Mouse (Mus musculus): ENCODE results near the gene Trappc3l. TPM values are rescaled to one million over a fixed set of nuclear protein-coding genes. Genes with fewer than 3 reads are reported as not detected.

The Trappc3l gene
- polyA plus RNA-seq, 1 experiment from 2014 or later = not detected

DNA sequence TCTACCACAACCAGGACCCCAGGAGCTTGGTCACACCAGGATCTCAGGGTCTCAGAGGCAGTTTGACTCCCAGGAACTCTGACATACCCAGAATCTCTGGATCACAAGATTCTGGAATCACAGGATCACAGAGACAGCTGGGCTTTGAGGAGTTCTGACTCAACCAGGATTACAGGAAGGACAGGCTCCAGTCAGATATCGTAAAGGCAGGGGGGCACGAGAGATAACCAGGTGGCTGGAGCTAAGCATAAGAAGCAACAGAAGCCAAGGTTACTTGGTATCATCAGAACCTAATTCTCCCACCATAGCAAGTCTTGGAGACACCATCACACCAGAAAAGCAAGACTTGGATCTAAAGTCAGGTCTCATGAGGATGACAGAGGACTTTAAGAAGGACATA, 104.3 kb downstream of the Trappc3l start:
- Histone ChIP-seq H3K27ac (ENCODE audit: low read length) (no peak overlapping the region), H3K9me3 (replicated peaks; ENCODE audit: control insufficient read depth, low read length) (no peaks in the 10 kb centered on the region), H3K4me2 (ENCODE audit: low read depth, low read length) (no peak overlapping the region), H3K4me3 (replicated peaks; ENCODE audit: low read length) (no peak overlapping the region), H3K36me3 (ENCODE audit: control insufficient read depth, insufficient read depth, low read length) (no peaks in the 10 kb centered on the region), H3K4me1 (ENCODE audit: control insufficient read depth, insufficient read depth, low read length) (no peaks in the 10 kb centered on the region), H3K27me3 (ENCODE audit: control insufficient read depth, insufficient read depth, low read length) (no peaks in the 10 kb centered on the region), H3K9ac (ENCODE audit: low read length) (no peak overlapping the region)
- ATAC-seq (ENCODE audit: insufficient read depth, low FRiP score) = no peak
- WGBS = 78% methylated on average over 2 of the region's 2 CpGs

DNA sequence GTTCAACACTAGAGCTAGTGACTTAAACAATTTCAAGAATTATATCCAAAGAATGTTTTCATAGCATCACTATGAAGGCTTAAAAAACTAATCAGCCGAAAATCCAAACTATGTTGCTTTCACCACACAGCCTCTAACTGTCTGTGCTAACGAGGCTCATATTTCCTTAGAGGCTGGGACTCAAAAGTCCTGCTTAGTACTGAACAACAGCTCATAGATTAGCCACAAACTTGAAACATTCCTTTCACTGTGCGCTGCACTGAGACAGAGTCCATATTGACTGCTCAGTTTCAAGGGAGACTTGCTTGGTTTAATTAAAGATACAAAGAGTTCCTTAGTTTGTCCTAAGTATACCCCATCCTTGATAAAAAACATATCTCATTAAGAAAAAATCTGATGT, 112.4 kb downstream of the Trappc3l start:
- H3K27ac ChIP-seq (ENCODE audit: low read length) = no peak overlapping the region
- no peak for ATAC-seq (ENCODE audit: insufficient read depth, low FRiP score)
- WGBS = 68% methylated on average over 3 of the region's 3 CpGs

DNA sequence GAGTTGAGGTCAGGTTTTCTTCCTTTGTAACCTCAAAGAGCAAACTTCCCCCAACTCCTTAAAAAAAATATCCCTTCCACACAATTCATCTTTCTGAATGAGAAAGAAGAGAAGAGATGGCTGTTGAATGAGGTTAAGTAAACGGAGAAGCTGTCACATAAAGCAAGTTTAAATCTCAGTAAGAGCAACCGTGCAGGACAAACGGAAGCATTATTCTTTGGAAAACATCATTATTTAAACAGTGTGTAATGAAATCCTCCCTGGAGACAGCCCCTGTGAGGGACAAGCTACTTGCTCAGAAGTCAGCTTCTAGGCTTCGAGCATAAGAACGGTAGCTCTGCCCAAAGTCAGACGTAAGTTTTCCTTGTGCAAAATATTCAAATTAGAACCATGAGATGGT, 113.1 kb downstream of the Trappc3l start:
- H3K4me2 ChIP-seq (ENCODE audit: low read depth, low read length) = no peak overlapping the region
- no peak overlapping the region for H3K27ac ChIP-seq (ENCODE audit: low read length)
- no peak for ATAC-seq (ENCODE audit: insufficient read depth, low FRiP score)
- 0 out of 2 replicates have a peak, but pooled peaks cover 4% of the 10 kb centered on the region for H3K36me3 ChIP-seq (ENCODE audit: control insufficient read depth, insufficient read depth, low read length)
- no peaks in the 10 kb centered on the region for H3K9me3 ChIP-seq (replicated peaks; ENCODE audit: control insufficient read depth, low read length)
- no peaks in the 10 kb centered on the region for H3K4me1 ChIP-seq (ENCODE audit: control insufficient read depth, insufficient read depth, low read length)
- 28% methylated on average over 6 of the region's 6 CpGs for WGBS
- H3K27me3 ChIP-seq (ENCODE audit: control insufficient read depth, insufficient read depth, low read length) = no peaks in the 10 kb centered on the region
- H3K9ac ChIP-seq (ENCODE audit: low read length) = no peak overlapping the region
- no peak overlapping the region for H3K4me3 ChIP-seq (replicated peaks; ENCODE audit: low read length)

More for the DNA sequence above, 112.4 kb downstream of the Trappc3l start:
- H3K4me2 ChIP-seq (ENCODE audit: low read depth, low read length) = no peak overlapping the region
- no peaks in the 10 kb centered on the region for H3K27me3 ChIP-seq (ENCODE audit: control insufficient read depth, insufficient read depth, low read length)
- no peaks in the 10 kb centered on the region for H3K9me3 ChIP-seq (replicated peaks; ENCODE audit: control insufficient read depth, low read length)
- H3K9ac ChIP-seq (ENCODE audit: low read length) = no peak overlapping the region
- H3K4me3 ChIP-seq (replicated peaks; ENCODE audit: low read length) = no peak overlapping the region
- 0 out of 2 replicates have a peak, but pooled peaks cover 4% of the 10 kb centered on the region for H3K36me3 ChIP-seq (ENCODE audit: control insufficient read depth, insufficient read depth, low read length)
- no peaks in the 10 kb centered on the region for H3K4me1 ChIP-seq (ENCODE audit: control insufficient read depth, insufficient read depth, low read length)

DNA sequence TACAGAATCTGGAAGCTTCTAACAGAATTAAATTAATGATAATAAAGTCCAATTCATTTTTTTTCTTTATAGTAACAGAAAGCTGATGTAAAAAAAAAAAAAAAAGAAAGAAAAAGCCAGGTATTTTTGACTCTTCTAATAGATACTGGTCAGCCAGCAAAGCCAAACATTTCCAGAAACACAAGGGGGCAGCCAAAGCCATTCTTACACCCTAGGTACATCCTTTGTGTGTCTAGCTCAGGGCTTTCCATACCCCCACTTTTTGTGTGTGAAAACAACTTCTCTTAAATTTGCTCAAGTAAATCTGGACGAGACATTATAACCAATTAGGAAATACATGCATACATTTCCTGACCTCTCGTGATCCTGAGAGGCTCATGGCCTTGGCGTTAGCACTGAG, 114.4 kb downstream of the Trappc3l start:
- H3K27me3 ChIP-seq (ENCODE audit: control insufficient read depth, insufficient read depth, low read length) = no peaks in the 10 kb centered on the region
- H3K9ac ChIP-seq (ENCODE audit: low read length) = no peak overlapping the region
- H3K36me3 ChIP-seq (ENCODE audit: control insufficient read depth, insufficient read depth, low read length) = 0 out of 2 replicates have a peak, but pooled peaks cover 4% of the 10 kb centered on the region
- H3K4me3 ChIP-seq (replicated peaks; ENCODE audit: low read length) = no peak overlapping the region
- no peak overlapping the region for H3K4me2 ChIP-seq (ENCODE audit: low read depth, low read length)
- ATAC-seq (ENCODE audit: insufficient read depth, low FRiP score) = no peak
- no peaks in the 10 kb centered on the region for H3K9me3 ChIP-seq (replicated peaks; ENCODE audit: control insufficient read depth, low read length)
- no peaks in the 10 kb centered on the region for H3K4me1 ChIP-seq (ENCODE audit: control insufficient read depth, insufficient read depth, low read length)
- no peak overlapping the region for H3K27ac ChIP-seq (ENCODE audit: low read length)
- 75% methylated on average over 3 of the region's 3 CpGs for WGBS

DNA sequence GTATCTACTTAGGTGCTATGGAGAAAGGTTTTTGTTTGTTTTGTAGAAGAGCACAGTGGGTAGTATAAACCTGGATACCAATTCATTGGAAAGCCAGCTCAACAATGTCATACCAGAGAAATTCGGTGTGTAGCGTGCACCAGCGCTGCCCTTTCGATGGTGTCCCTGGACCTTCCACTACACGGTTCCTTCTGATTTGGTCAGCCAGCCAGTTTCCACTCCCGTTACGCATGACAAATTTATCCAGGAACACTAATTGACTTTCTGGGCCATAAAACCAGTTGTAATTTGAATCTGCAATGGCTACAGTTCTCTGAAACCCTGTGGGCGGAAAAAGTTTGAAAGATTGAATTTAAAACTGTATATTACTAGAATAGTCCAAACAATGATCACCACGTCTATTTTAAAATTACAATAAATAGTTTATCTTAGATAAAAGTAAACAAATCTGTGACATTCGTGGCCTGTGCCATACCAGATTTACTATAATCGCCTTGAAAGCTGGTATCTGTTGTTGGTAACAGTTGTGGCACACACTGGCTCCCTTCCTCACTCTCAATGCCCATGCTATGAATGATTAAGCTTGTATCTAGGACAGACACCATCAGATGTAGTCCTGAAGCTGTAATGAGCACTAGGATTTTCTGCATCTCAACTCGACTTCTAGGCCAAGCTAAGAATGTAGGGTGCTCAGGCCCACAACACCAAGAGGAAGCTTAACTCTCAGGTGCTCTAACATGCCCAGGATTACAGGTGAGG, 118.6 kb downstream of the Trappc3l start:
- 74% methylated on average over 12 of the region's 12 CpGs for WGBS
- Histone ChIP-seq H3K4me3 (replicated peaks; ENCODE audit: low read length) (no peak overlapping the region), H3K9ac (ENCODE audit: low read length) (no peak overlapping the region), H3K4me1 (ENCODE audit: control insufficient read depth, insufficient read depth, low read length) (no peaks in the 10 kb centered on the region), H3K36me3 (ENCODE audit: control insufficient read depth, insufficient read depth, low read length) (0 out of 2 replicates have a peak, but pooled peaks cover 4% of the 10 kb centered on the region), H3K9me3 (replicated peaks; ENCODE audit: control insufficient read depth, low read length) (no peaks in the 10 kb centered on the region), H3K27me3 (ENCODE audit: control insufficient read depth, insufficient read depth, low read length) (no peaks in the 10 kb centered on the region), H3K27ac (ENCODE audit: low read length) (no peak overlapping the region), H3K4me2 (ENCODE audit: low read depth, low read length) (no peak overlapping the region)
- no peak for ATAC-seq (ENCODE audit: insufficient read depth, low FRiP score)

Other genes starting within 250 kb of the Trappc3l start
- gene Sult3a1, start 179.9 kb upstream of the Trappc3l start, polyA plus RNA-seq (2015; fragmentation: Nextera tagmentation; extraction: Ambion mirVana) = not detected in 2 replicates
- 0.08 and 0.14 TPM in 2 replicates for gene Rsph4a, start 132.5 kb upstream of the Trappc3l start, polyA plus RNA-seq (2015; fragmentation: Nextera tagmentation; extraction: Ambion mirVana)
- 17.7 and 20.7 TPM in 2 replicates for gene Zup1, start 86.3 kb upstream of the Trappc3l start, polyA plus RNA-seq (2015; fragmentation: Nextera tagmentation; extraction: Ambion mirVana)
- 88.3 and 109 TPM in 2 replicates for gene Rwdd1, start 18.0 kb upstream of the Trappc3l start, polyA plus RNA-seq (2015; fragmentation: Nextera tagmentation; extraction: Ambion mirVana)
- not detected in 2 replicates for gene Calhm4, start 6.7 kb downstream of the Trappc3l start, polyA plus RNA-seq (2015; fragmentation: Nextera tagmentation; extraction: Ambion mirVana)
- 1.6 and 2.2 TPM in 2 replicates for gene Calhm5, start 58.9 kb downstream of the Trappc3l start, polyA plus RNA-seq (2015; fragmentation: Nextera tagmentation; extraction: Ambion mirVana)
- gene Calhm6, start 90.4 kb downstream of the Trappc3l start, polyA plus RNA-seq (2015; fragmentation: Nextera tagmentation; extraction: Ambion mirVana) = 1.2 and 1.3 TPM in 2 replicates
- 20.0 and 21.3 TPM in 2 replicates for gene Dse, start 170.1 kb downstream of the Trappc3l start, polyA plus RNA-seq (2015; fragmentation: Nextera tagmentation; extraction: Ambion mirVana)
- gene Tspyl1, start 244.6 kb downstream of the Trappc3l start, polyA plus RNA-seq (2015; fragmentation: Nextera tagmentation; extraction: Ambion mirVana) = 57.1 and 57.3 TPM in 2 replicates

Data from stomach, embryonic 16.5 days (tissue).